Mouse (Mus musculus): ENCODE measurements around the gene Gin1. TPM values are rescaled to one million over a fixed set of nuclear protein-coding genes. Genes with fewer than 3 reads are reported as not detected.

Gin1 gene
- polyA plus RNA-seq, 1 experiment from 2014 or later = 17.3 TPM

DNA sequence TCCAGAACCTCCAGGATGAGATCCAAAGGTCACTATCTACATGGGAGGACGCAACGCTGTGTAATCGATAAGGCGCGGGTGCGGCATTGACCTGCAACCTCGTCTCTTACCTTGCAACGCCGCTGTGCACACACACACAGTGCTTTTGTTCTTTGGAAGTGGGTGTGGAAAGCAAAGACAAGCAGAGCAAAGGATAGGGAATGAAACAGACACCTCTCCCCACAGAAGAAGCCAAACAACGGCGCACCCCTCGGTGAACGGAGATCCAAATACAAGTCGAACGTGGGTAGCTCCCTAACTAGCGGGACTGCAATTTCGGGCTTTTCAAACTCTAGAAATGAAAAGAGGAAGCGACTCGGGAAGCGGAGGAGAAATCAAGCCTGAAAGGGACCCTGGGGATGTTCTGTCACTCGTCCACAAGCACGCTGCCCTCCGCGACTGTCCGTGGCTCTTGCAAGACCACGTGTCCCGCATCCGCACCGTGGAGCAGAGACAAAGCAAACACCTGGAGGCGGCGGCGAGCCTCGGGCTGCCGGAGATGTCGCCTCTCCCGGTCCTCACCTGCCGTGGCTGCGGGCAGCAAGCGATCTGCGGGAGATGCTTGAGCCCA is 573 bp upstream of the Gin1 start:
- ATAC-seq (ENCODE audit: insufficient read depth) (peak; percentile 65), DNase-seq (no peak)
- peak overlapping the region; percentile 73 for H3K4me2 ChIP-seq
- peak overlapping the region; percentile 77 for H3K27ac ChIP-seq (ENCODE audit: low read depth)
- H3K4me1 ChIP-seq (ENCODE audit: insufficient read depth) = peaks cover 6% of the 10 kb centered on the region; the same call in 1 of the 2 replicates
- H3K4me3 ChIP-seq (ENCODE audit: low read depth, low read length) = peak overlapping the region; percentile 89
- no peaks in the 10 kb centered on the region for H3K9me3 ChIP-seq (ENCODE audit: low read depth, low read length)
- H3K36me3 ChIP-seq (ENCODE audit: insufficient read depth) = no peaks in the 10 kb centered on the region
- WGBS = under 1% methylated on average over 40 of the region's 40 CpGs
- TF ChIP-seq CTCF (IDR thresholded peaks at IDR 0.05; ENCODE audit: low read depth) = no peak
- no peaks in the 10 kb centered on the region for H3K27me3 ChIP-seq (ENCODE audit: insufficient read depth, low read length)
- peak overlapping the region; percentile 85 for H3K9ac ChIP-seq

DNA sequence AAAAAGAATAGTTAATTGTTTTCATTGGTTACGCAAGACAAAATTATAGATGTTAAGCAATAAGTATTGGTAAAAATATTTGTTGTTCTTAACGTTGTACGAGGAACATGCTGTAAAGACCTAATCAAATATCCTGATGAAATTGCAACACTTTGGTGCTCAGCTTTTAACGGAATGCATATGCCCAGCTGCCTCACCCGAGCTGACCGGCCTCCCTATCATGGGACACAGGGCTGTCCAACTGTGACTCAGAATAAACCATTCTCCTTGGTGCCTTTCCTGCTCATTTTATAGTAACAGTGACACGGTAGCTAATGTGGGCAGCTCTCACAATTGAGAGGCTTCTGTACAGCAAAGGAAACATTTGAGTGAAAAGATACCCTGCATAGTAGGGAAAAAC is 1.1 kb downstream of the Gin1 start:
- TF ChIP-seq CTCF (IDR thresholded peaks at IDR 0.05; ENCODE audit: low read depth) = no peak
- H3K4me2 ChIP-seq = peak overlapping the region; percentile 73
- ATAC-seq (ENCODE audit: insufficient read depth) = no peak
- no peak for DNase-seq
- H3K36me3 ChIP-seq (ENCODE audit: insufficient read depth) = no peaks in the 10 kb centered on the region
- peaks cover 6% of the 10 kb centered on the region; the same call in 1 of the 2 replicates for H3K4me1 ChIP-seq (ENCODE audit: insufficient read depth)
- H3K27me3 ChIP-seq (ENCODE audit: insufficient read depth, low read length) = no peaks in the 10 kb centered on the region
- 69% methylated on average over 7 of the region's 7 CpGs for WGBS
- H3K9ac ChIP-seq = no peak overlapping the region; the same call in 1 of the 2 replicates
- no peak overlapping the region for H3K27ac ChIP-seq (ENCODE audit: low read depth)
- peak overlapping the region; percentile 89 for H3K4me3 ChIP-seq (ENCODE audit: low read depth, low read length)
- H3K9me3 ChIP-seq (ENCODE audit: low read depth, low read length) = no peaks in the 10 kb centered on the region

GRCm38 (mm10) chr1:97771727-97772126 is 1.8 kb downstream of the Gin1 start:
- Histone ChIP-seq H3K9ac (no peak overlapping the region), H3K4me1 (ENCODE audit: insufficient read depth) (peaks cover 6% of the 10 kb centered on the region; the same call in 1 of the 2 replicates), H3K36me3 (ENCODE audit: insufficient read depth) (no peaks in the 10 kb centered on the region), H3K9me3 (ENCODE audit: low read depth, low read length) (no peaks in the 10 kb centered on the region), H3K4me3 (ENCODE audit: low read depth, low read length) (no peak overlapping the region), H3K27me3 (ENCODE audit: insufficient read depth, low read length) (no peaks in the 10 kb centered on the region), H3K27ac (ENCODE audit: low read depth) (no peak overlapping the region), H3K4me2 (no peak overlapping the region)
- TF ChIP-seq CTCF (IDR thresholded peaks at IDR 0.05; ENCODE audit: low read depth) = no peak
- WGBS = 93% methylated on average over 5 of the region's 5 CpGs
- ATAC-seq (ENCODE audit: insufficient read depth) = no peak
- no peak for DNase-seq

DNA sequence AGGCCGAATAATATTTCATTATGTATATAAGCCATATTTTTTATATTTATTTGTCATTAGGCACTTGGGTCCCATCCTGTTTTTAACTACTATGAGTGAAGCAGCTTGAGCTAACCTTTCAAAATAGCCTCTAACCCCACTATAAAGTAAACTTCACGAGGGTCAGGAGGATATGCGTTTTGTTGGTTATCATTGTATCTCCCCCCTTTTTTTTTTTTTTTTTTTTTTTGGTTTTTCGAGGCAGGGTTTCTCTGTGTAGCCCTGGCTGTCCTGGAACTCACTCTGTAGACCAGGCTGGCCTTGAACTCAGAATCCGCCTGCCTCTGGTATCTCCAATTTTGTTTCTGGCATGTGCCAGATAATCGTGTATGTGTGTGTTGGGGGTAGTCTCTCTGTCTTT is 3.4 kb downstream of the Gin1 start:
- 80% methylated on average over 6 of the region's 6 CpGs for whole genome bisulfite sequencing
- Histone ChIP-seq H3K4me3 (ENCODE audit: low read depth, low read length) (no peak overlapping the region), H3K9me3 (ENCODE audit: low read depth, low read length) (no peaks in the 10 kb centered on the region), H3K27ac (ENCODE audit: low read depth) (no peak overlapping the region), H3K36me3 (ENCODE audit: insufficient read depth) (no peaks in the 10 kb centered on the region), H3K4me1 (ENCODE audit: insufficient read depth) (peaks cover 6% of the 10 kb centered on the region; the same call in 1 of the 2 replicates), H3K9ac (no peak overlapping the region), H3K27me3 (ENCODE audit: insufficient read depth, low read length) (no peaks in the 10 kb centered on the region), H3K4me2 (no peak overlapping the region)
- no peak for TF ChIP-seq CTCF (IDR thresholded peaks at IDR 0.05; ENCODE audit: low read depth)
- ATAC-seq (ENCODE audit: insufficient read depth) (no peak), DNase-seq (no peak)

DNA sequence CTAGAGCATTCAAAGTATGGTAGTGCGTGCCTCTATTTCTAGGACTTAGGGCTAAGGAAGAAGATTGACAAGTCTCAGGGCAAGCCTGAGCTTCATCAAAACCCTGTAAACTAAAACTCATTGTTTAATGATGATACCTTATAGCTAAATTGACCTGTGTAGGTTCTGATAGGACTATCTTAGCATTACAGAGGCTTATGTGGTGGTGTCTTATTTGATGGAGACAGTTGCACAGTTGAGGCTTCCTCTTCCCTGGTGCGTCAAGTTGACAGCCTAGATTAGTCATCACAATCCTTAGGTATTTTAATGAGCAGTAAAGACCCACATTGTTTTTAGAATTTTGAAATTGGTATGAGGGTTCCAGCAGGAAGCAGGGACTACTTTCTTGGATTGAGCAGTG is 4.0 kb downstream of the Gin1 start:
- no peaks in the 10 kb centered on the region for H3K36me3 ChIP-seq (ENCODE audit: insufficient read depth)
- no peak overlapping the region for H3K4me2 ChIP-seq
- H3K9me3 ChIP-seq (ENCODE audit: low read depth, low read length) = no peaks in the 10 kb centered on the region
- no peak overlapping the region for H3K27ac ChIP-seq (ENCODE audit: low read depth)
- no peak for TF ChIP-seq CTCF (IDR thresholded peaks at IDR 0.05; ENCODE audit: low read depth)
- WGBS = 90% methylated on average over 2 of the region's 2 CpGs
- H3K4me3 ChIP-seq (ENCODE audit: low read depth, low read length) = no peak overlapping the region
- no peak for ATAC-seq (ENCODE audit: insufficient read depth)
- no peak overlapping the region for H3K9ac ChIP-seq
- peaks cover 3% of the 10 kb centered on the region; the same call in 1 of the 2 replicates for H3K4me1 ChIP-seq (ENCODE audit: insufficient read depth)
- no peak for DNase-seq
- no peaks in the 10 kb centered on the region for H3K27me3 ChIP-seq (ENCODE audit: insufficient read depth, low read length)

DNA sequence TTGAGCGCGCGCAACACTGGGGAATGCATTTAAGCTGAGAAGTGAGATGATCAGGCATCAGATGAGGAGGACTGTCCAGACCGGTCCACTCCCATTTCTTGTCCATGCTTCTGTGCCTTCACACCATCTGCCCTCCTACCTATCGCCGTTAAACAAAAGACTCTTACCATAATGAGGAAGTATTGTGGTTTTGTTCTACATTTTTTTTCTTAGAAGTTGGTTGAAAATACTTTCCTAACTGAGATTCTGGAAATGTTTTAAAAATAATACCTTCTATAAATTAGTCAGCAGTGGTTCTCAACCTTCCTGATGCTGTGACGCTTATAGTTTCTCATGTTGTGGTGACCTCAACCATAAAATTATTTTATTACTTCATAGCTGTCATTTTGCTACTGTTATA is 11.7 kb downstream of the Gin1 start:
- no peak for TF ChIP-seq CTCF (IDR thresholded peaks at IDR 0.05; ENCODE audit: low read depth)
- DNase-seq = no peak
- Histone ChIP-seq H3K4me3 (ENCODE audit: low read depth, low read length) (no peak overlapping the region), H3K9me3 (ENCODE audit: low read depth, low read length) (no peaks in the 10 kb centered on the region), H3K9ac (no peak overlapping the region), H3K4me2 (no peak overlapping the region), H3K36me3 (ENCODE audit: insufficient read depth) (0 out of 2 replicates have a peak, but pooled peaks cover 7% of the 10 kb centered on the region), H3K4me1 (ENCODE audit: insufficient read depth) (no peaks in the 10 kb centered on the region), H3K27me3 (ENCODE audit: insufficient read depth, low read length) (no peaks in the 10 kb centered on the region), H3K27ac (ENCODE audit: low read depth) (no peak overlapping the region)
- ATAC-seq (ENCODE audit: insufficient read depth) = no peak
- 92% methylated on average over 7 of the region's 7 CpGs for WGBS

DNA sequence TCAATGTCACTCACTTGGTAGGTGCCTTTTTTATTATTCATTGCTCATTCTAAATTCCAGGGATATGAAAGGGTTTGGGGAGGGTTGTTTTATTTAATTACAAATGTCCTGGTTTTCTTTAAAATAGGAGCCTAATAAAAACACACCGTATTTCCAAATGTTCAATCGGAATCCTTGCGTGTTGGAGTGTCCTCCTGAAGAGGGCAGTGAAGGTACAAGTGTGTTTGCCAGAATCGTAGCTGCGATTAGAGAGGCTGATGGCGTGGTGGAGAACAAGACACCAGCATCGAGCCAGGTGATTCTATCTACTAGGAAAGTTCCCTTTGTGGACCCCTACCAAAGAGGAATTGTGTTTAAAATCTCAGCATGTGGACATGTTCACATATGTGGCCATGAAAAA is 15.0 kb downstream of the Gin1 start:
- H3K4me2 ChIP-seq = no peak overlapping the region
- 70% methylated on average over 7 of the region's 7 CpGs for WGBS
- no peak overlapping the region for H3K9ac ChIP-seq
- H3K9me3 ChIP-seq (ENCODE audit: low read depth, low read length) = no peaks in the 10 kb centered on the region
- no peaks in the 10 kb centered on the region for H3K27me3 ChIP-seq (ENCODE audit: insufficient read depth, low read length)
- no peaks in the 10 kb centered on the region for H3K4me1 ChIP-seq (ENCODE audit: insufficient read depth)
- H3K36me3 ChIP-seq (ENCODE audit: insufficient read depth) = 0 out of 2 replicates have a peak, but pooled peaks cover 7% of the 10 kb centered on the region
- ATAC-seq (ENCODE audit: insufficient read depth) (no peak), DNase-seq (peak; percentile 5)
- no peak for TF ChIP-seq CTCF (IDR thresholded peaks at IDR 0.05; ENCODE audit: low read depth)
- H3K27ac ChIP-seq (ENCODE audit: low read depth) = no peak overlapping the region
- H3K4me3 ChIP-seq (ENCODE audit: low read depth, low read length) = no peak overlapping the region
